Mouse (Mus musculus) liver, embryonic 14.5 days (tissue): ENCODE measurements around the gene Fars2. TPM values are rescaled to one million over a fixed set of nuclear protein-coding genes. Genes with fewer than 3 reads are reported as not detected.

Source experiments
- ATAC-seq: fragments of 200-750 bp; cut with Nextera tagmentation; 2 replicates; pipeline ENCODE4 v1.8.0; 2017; ENCODE audit warnings: moderate number of reproducible peaks, mild to moderate bottlenecking, moderate library complexity; ENCODE audit not compliant: insufficient read depth
- DNase-seq, 3 experiments: peaks; one replicate each; pipeline ENCODE4 v3.0.0-alpha.2; 2012 to 2013; ENCODE audit warnings: low read depth in 3 of 3, low spot score in 3 of 3
- H3K27ac ChIP-seq: fragments of 300-500 bp; sonication (generic); 2 replicates; pipeline ENCODE4 v1.5.1; 2014; ENCODE audit warnings: moderate library complexity, mild to moderate bottlenecking, control low read depth, inconsistent platforms
- H3K27me3 ChIP-seq: fragments of 300-500 bp; sonication (generic); 2 replicates; pipeline ENCODE4 v1.6.1; 2014; ENCODE audit warnings: mild to moderate bottlenecking, low read length, moderate library complexity; ENCODE audit not compliant: control insufficient read depth, insufficient read depth
- H3K36me3 ChIP-seq: fragments of 300-500 bp; sonication (generic); replicated peaks from 2 replicates; pipeline ENCODE4 v1.6.1; 2014; ENCODE audit warnings: low read depth; ENCODE audit not compliant: control insufficient read depth, insufficient read depth
- H3K4me1 ChIP-seq, 2 experiments: fragments of 200-500 bp in 1 of 2; fragments of 300-500 bp in 1 of 2; sonication (generic) in 1 of 2; replicated peaks; 2 replicates each; pipeline ENCODE4 v1.6.1; 2012 to 2014; ENCODE audit warnings: antibody characterized with exemption in 1 of 2, inconsistent platforms in 1 of 2, low read length in 1 of 2; ENCODE audit not compliant: control insufficient read depth in 2 of 2, insufficient read depth in 2 of 2
- H3K4me2 ChIP-seq: fragments of 300-500 bp; sonication (generic); 2 replicates; pipeline ENCODE4 v1.6.1; 2014; ENCODE audit warnings: low read depth, mild to moderate bottlenecking, control low read depth, moderate library complexity
- H3K4me3 ChIP-seq, 2 experiments: fragments of 200-500 bp in 1 of 2; fragments of 300-500 bp in 1 of 2; sonication (generic) in 1 of 2; 2 replicates each; pipeline ENCODE4 v1.5.1; 2012 to 2014; ENCODE audit warnings: low read depth in 2 of 2, low read length in 2 of 2, mild to moderate bottlenecking in 2 of 2, control low read depth in 1 of 2, inconsistent platforms in 1 of 2, moderate library complexity in 1 of 2; ENCODE audit not compliant: insufficient read depth in 1 of 2
- H3K9ac ChIP-seq: fragments of 300-500 bp; sonication (generic); replicated peaks from 2 replicates; pipeline ENCODE4 v1.6.1; 2014; ENCODE audit warnings: mild to moderate bottlenecking, control low read depth, moderate library complexity
- H3K9me3 ChIP-seq: fragments of 300-500 bp; sonication (generic); 2 replicates; pipeline ENCODE4 v1.6.1; 2016; ENCODE audit warnings: low read length, mixed read lengths; ENCODE audit not compliant: control insufficient read depth
- CTCF ChIP-seq: IDR thresholded peaks from 2 replicates; pipeline ENCODE4 v1.5.1; 2016; ENCODE audit warnings: antibody characterized with exemption, low read depth, control low read depth
- EP300 ChIP-seq: IDR thresholded peaks from 2 replicates; pipeline ENCODE4 v1.6.1; 2016; ENCODE audit warnings: antibody characterized with exemption, low read depth
- WGBS: fragments of 180-500 bp; shearing (Covaris S2); extraction: QIAGEN DNeasy Blood & Tissue Kit; methylation state at CpG from one replicate; pipeline ENCODE4 v1.1.7; 2014; ENCODE audit not compliant: insufficient replicate concordance; 5-methylcytosine and 5-hydroxymethylcytosine counted together
- polyA plus RNA-seq, 2 experiments: library from polyadenylated mRNA; depleted of rRNA in 1 of 2; stranded (reverse) in 1 of 2; unstranded in 1 of 2; fragments of >200 nt; fragmentation: Nextera tagmentation in 1 of 2; extraction: Ambion mirVana in 1 of 2; gene quantifications; 2 replicates each; pipeline versions ENCODE4 v1.2.1 to v1.2.3; 2012 to 2014

Gene Fars2
- polyA plus RNA-seq, 2 experiments, result 18.8 to 23.0 TPM

GRCm38 (mm10) chr13:36293511-36293910 is 176.3 kb downstream of the Fars2 start:
- H3K4me2 ChIP-seq, result no peak overlapping the region
- H3K4me1 ChIP-seq, result no peaks in the 10 kb centered on the region
- H3K4me3 ChIP-seq, result no peak overlapping the region
- 52% methylated on average over 3 of the region's 3 CpGs for WGBS
- H3K9ac ChIP-seq, result no peak overlapping the region
- no peaks in the 10 kb centered on the region for H3K9me3 ChIP-seq
- no peak for ATAC-seq
- no peak for TF ChIP-seq CTCF
- TF ChIP-seq EP300, result no peak
- H3K36me3 ChIP-seq, result no peaks in the 10 kb centered on the region
- H3K27me3 ChIP-seq, result no peaks in the 10 kb centered on the region
- DNase-seq, result no peak
- no peak overlapping the region for H3K27ac ChIP-seq

GRCm38 (mm10) chr13:36294503-36294902 is 177.3 kb downstream of the Fars2 start:
- Histone ChIP-seq H3K4me3 (no peak overlapping the region), H3K4me2 (no peak overlapping the region), H3K36me3 (no peaks in the 10 kb centered on the region), H3K4me1 (no peaks in the 10 kb centered on the region), H3K9me3 (no peaks in the 10 kb centered on the region), H3K27me3 (no peaks in the 10 kb centered on the region), H3K27ac (no peak overlapping the region), H3K9ac (no peak overlapping the region)
- WGBS, result 80% methylated on average over 5 of the region's 5 CpGs
- DNase-seq (no peak), ATAC-seq (no peak)
- TF ChIP-seq EP300, result no peak
- TF ChIP-seq CTCF, result no peak

GRCm38 (mm10) chr13:36295848-36296247 is 178.6 kb downstream of the Fars2 start:
- ATAC-seq, result no peak
- H3K9me3 ChIP-seq, result no peaks in the 10 kb centered on the region
- WGBS, result 83% methylated on average over 6 of the region's 6 CpGs
- H3K27me3 ChIP-seq, result no peaks in the 10 kb centered on the region
- no peaks in the 10 kb centered on the region for H3K4me1 ChIP-seq
- H3K4me3 ChIP-seq, result no peak overlapping the region
- no peak for DNase-seq
- no peaks in the 10 kb centered on the region for H3K36me3 ChIP-seq
- no peak overlapping the region for H3K27ac ChIP-seq
- no peak overlapping the region for H3K4me2 ChIP-seq
- H3K9ac ChIP-seq, result no peak overlapping the region
- no peak for TF ChIP-seq EP300

GRCm38 (mm10) chr13:36296574-36296973 is 179.4 kb downstream of the Fars2 start:
- no peaks in the 10 kb centered on the region for H3K9me3 ChIP-seq
- H3K9ac ChIP-seq, result no peak overlapping the region
- no peak overlapping the region for H3K27ac ChIP-seq
- no peaks in the 10 kb centered on the region for H3K36me3 ChIP-seq
- no peak for TF ChIP-seq CTCF
- TF ChIP-seq EP300, result no peak
- ATAC-seq (no peak), DNase-seq (no peak)
- H3K4me1 ChIP-seq, result no peaks in the 10 kb centered on the region
- H3K4me3 ChIP-seq, result no peak overlapping the region
- no peaks in the 10 kb centered on the region for H3K27me3 ChIP-seq
- 54% methylated on average over 4 of the region's 4 CpGs for WGBS
- H3K4me2 ChIP-seq, result no peak overlapping the region

- no peak for ATAC-seq
- 53% methylated on average over 3 of the region's 3 CpGs for WGBS
- Histone ChIP-seq H3K4me3 (no peak overlapping the region), H3K27me3 (no peaks in the 10 kb centered on the region), H3K4me1 (no peaks in the 10 kb centered on the region), H3K36me3 (no peaks in the 10 kb centered on the region), H3K9me3 (no peaks in the 10 kb centered on the region), H3K27ac (no peak overlapping the region), H3K4me2 (no peak overlapping the region), H3K9ac (no peak overlapping the region)
- TF ChIP-seq EP300, result no peak
- no peak for TF ChIP-seq CTCF
- DNase-seq, result no peak
These were observed 181.0 kb downstream of the Fars2 start for GRCm38 (mm10) chr13:36297950-36298781.
